Mouse (Mus musculus) embryo, embryonic 11 days (tissue): ENCODE data around the gene Ctf2.

Experiments
- DNase-seq: peaks from one replicate; pipeline ENCODE4 v3.0.0-alpha.2; 2015

Gene Ctf2

DNA sequence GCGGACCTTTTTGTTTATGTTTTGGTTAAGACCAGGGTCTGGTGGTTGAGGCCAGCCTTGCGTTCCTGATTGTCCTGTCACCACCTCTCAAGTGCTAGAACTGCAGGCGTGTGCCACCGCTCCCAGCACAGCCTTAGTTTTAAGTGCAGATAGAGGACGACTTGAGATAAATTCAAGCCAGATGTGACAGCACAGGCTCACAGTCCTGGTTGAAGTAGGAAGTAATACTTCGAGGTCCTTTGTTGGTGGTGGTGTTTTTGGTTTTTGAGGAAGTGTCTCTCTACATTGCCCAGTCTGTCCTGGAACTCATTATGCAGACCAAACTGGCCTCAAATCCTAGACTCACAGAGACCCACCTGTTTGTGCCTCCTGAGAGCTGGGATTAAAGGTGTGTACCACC is 27.8 kb upstream of the Ctf2 start:
- no peak for DNase-seq

DNA sequence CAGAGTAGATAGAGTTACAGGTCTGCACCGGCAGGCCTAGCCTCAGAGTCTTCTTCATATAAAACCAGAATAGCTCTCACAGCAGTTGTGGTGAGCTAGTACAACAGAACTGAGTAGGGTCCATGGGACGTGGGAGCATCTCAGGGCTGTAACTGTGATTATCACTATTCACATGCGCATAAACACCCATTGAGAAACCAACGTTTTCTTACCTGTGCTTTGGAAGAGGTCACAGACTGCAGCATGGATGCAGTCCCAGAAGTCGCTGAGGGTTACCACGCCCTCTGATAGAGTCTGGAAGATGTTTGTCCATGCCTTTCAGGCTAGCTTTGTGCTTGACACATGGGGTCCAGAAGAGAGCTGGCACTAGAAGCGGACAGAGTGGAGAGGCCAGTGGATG is 21.8 kb upstream of the Ctf2 start:
- DNase-seq = no peak

DNA sequence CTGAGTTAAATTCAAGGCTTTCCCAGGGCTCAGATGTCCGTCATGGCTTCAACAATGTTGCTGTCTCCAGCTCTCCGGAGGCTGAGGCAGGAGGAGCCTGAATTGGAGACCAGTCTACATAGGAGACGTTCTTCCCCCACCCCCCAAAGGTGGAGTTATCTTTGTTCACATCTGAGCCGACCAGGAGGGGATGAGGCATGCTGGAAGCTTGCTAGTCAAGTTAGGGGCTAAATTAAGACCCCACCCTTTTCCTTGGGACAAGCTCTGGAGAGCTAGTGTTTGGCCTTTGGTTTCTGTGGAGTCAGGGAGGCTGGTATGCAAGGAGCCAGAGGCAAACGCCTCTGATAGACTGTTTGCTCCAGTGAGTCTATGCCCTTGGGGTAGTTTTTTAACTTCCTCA is 21.2 kb upstream of the Ctf2 start:
- DNase-seq = no peak

DNA sequence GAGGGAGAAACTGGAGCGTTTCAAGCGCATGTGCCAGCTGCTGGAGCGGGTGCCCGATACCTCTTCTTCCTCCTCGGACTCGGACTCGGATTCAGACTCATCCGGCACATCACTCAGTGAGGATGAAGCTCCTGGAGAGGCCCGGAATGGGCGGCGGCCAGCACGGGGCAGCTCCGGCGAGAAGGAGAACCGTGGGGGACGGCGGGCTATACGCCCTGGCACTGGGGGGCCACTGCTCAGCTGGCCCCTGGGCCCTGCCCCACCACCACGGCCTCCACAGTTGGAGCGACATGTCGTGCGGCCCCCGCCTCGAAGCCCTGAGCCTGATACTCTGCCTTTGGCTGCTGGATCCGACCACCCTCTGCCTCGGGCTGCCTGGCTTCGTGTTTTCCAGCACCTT is 20.1 kb upstream of the Ctf2 start:
- no peak for DNase-seq

DNA sequence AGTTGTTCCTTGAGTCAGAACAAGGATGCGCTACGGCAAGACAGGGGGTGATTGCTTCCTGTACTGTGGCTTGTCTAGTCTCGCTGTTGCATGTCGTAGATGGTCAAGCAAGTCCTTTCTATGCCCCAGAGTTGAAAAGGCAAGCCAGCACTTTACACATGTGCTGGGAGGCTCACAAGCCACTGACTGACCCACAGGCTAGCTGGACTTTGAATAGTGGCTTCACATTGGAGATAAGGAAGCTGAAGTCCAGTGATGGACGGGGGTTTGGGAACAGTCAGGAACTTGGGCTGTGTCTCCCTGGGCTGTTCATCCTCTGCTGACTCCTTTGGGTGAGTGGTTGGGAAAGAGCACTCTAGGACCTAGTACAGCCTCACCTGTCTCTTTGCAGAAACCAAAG is 19.7 kb upstream of the Ctf2 start:
- no peak for DNase-seq

DNA sequence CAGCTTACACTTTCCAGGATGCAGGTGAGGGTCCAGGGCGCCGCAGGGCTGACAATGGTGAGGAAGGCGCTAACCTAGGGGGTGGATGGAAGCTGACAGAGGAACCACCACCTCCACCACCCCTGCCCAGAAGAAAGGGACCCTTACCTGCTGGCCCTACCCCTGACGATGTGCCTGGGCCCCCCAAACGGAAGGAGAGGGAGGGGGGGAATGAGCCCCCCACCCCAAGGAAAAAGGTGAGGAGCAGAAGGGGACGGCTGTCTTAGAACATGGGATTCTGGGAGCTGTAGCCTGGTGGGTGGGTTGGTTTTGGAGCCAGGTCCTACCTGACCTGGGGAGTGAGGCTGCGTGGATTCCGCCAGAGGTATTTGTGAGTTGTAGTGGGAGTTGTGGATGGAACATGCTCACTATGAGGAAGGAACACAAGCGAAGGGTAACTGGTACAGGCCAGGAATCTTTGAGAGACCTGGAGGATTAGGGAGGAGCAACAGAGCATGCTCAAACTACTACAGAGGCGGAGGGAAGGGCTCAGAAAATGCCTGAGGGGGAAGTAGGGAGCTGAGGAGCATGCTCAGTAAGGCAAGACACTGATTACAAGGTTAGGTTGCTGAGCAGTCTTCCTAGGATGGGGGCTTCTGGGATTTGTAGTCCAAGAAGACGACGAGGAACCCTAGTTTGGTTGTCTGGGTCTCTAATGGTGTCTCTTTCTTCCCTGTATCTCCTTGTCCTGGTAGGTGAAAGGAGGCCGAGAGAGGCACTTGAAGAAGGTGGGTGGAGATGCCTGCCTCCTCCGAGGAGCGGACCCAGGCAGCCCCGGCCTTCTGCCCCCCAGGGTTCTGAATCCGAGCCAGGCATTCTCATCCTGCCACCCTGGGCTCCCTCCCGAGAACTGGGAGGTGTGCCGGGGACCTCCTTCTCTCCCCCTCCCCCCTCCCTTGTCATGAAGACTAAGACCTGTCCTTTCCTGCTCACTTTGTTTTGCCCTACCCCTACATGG is 18.5 kb upstream of the Ctf2 start:
- no peak for DNase-seq

DNA sequence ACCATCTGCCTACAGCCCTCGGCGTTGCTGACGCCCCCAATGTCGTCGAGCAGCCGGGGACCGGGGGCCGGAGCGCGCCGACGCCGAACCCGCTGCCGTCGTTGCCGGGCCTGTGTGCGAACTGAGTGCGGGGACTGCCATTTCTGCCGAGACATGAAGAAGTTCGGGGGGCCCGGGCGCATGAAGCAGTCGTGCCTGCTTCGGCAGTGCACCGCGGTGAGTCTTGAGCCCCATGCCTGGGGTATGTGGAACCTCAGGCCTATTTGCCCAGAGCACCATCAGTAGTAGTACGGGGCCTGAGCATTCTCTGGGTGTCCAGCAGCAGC is 16.2 kb upstream of the Ctf2 start:
- DNase-seq = no peak

DNA sequence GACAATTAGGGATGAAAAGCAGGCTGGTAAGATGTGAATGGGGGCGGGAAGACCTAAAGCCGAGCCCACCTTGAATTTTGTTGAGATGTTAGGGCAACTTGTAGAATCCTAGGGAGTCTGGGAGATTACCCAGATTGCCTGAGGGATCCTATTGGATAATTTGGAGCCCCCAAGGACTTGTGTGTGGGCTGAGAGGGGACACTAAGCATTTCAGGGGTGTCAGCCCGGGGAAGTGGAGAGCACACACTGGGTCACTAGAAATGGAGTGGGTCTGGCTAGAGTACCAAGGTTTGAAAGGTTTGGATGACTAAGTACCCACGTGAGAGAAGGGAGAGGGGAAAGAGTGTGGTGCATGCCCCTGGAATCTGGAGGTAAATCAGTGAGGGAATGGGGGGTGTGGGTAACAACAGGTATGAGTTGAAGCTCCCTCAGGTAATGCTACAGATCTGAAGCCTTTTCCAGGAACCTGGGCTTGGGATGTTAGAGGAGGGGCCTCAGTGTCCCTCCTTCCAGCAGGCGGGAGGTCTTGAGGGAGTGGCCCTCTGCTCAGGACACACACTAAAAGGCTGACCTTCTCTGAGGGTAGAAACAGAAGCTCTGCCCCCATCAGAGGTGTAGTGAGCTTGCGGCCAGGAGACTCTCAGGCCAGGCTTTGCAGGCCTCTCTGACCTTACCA is 15.7 kb upstream of the Ctf2 start:
- no peak for DNase-seq

DNA sequence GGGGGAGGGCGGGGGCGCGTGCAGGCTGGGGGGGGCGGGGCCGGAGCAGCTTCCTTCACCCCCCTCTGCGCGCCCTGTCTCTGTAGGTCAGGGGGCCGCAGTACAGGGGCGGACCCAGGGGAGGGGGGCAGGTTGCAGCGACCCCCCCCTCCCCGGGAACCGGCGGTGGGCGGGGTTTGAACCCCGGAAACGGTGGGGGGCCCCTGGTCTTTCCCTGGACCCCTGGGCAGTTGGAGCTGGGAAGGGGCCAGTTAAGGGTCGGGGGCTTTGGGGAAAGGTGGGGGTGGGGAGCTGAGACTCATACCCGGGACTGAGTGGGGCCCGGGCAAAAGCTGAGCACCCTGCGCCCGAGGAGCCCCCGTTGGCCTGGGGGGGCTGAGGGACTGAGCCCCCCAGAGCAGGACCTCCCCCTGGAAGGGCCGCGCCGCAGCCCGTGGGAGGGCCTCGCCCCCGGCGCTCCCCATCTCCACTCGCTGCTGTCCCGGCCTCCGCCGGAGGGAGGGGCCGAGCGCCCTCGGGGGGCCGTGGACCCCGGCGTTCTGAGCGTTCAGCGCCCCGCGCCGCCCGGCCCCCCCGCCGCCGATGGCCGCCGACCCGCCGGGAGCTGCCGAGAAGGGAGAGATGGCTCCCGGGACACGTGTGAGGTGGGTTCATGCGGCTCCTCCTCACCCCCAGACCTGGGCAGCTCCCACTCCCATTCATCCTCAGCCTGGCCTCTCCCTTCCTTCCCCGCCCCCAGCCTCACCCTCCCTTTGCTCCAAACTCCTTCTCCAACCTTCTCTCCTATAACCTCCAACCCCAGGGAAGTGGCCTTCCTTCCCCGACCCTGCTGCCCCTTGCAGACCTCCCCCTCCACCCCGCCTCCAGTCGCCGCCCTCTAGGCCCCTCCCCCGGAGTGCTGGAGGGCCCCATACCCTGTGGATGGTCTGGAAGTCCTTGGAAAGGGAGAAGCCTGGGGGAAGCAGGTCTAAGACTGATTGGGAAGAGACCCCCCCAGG is 14.8 kb upstream of the Ctf2 start:
- peak; percentile 80 for DNase-seq

DNA sequence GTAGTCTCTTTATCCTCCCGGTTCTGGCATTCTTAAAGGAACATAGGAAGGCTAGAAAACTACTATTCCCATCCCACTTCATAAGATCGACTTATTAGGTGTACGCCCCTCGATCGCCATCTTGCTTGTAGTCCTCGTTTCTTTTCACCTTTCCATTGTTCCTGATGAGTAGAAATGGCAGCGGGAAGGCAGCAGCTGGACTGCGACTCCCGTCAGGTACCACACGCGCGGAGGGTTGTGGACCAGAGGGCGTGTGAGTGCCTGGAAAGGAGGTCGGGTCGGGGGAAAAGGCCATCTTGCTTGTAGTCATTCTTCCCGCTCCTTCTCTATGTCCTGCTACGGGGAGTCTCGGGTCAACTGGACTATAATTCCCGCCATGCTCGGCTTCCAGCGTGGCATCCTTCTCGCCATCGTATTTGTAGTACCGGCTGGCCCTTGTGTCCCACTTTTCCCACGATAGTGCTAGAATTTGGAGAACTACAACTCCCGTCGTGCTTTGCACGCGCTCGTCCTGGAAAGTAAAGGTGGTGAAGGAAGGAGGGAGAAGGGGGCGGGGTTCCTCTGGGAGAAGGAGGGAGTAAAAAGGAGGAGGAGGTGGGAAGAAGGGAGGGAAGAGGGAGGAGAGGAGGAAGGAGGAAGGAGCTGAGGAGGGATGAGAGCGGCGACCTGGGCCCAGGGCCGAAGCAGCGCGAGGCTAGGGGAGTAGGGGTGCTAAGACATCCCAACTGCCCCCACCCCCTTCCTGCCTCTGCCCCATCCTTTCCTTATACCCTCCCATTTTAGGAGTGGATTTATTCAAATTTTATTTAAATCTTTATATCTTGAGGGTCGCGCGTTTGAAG is 13.9 kb upstream of the Ctf2 start:
- peak; percentile 97 for DNase-seq

DNA sequence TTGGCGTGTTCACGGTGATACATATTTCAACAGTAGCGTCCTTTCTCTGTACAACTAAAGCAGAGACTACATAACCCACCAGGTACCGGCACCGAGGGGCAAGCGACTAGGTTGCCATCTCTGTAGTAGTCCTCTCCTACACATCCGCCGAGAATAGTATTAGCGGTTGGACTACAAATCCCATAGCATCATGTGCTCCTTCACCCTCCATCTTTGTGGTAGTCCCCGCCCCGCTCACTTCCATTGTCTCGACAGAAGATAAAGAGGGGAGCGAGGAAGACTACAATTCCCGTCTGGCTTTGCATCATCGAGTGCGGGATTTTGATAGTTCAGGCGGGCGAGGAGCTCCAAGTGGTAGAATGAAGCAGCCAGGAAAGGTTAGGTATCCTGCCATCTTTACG is 13.3 kb upstream of the Ctf2 start:
- DNase-seq = peak; percentile 97

DNA sequence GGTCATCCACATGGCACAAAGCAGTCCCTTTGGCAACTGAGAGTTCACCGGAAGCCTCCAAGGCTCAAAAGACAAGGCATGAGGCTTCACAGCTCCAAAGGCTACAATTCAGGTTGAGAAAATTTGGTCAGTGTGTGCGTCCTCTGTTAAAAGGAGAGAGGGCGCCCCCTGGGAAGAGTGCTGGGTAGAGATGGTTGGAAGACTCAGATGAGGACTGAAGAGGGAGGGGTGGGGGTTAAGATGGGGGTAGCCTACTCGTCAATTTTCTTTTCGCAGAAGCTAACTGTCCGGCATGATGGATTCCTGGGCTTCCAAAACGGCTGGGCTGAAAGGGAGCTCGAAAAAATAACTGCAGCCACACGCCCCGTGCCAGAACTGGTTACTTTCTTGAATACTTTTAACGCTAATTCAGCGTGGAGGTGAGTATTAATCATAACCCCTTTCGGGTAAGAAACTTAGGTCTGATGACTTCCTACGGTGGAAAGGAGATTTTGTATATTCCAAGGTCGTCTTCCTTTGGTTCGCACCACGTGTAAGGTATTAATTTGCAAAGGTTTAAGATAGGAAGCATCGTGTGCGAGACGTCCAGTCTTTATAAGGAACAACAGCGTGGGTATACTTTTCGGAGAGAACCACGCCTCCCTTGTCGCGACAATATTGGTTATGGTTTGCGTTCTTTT is 12.5 kb upstream of the Ctf2 start, which contains the start of gene Fbxl19:
Fbxl19 (plus strand) TSS at position 178 of the 680 bp plus-strand sequence.
- DNase-seq = peak; percentile 90

DNA sequence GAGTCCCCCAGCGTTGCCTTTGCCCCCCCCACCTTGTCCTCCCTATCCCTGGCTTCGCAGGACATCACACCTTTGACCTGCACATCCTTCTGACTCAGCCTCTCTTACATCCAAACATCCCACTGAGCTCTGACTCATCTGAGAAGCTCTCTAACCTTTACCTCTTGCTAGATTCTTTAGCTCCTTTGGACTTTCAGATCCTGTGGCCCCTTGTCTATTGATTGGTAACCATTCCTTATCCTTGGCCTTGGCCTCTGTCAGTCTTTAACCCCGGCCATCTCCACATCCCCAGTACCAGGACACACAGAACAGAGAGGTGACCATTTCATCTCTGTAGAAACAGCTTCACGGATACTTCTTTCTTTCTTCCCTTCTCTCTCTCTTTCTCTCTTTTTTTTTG is 1.8 kb downstream of the Ctf2 start:
- DNase-seq = no peak

DNA sequence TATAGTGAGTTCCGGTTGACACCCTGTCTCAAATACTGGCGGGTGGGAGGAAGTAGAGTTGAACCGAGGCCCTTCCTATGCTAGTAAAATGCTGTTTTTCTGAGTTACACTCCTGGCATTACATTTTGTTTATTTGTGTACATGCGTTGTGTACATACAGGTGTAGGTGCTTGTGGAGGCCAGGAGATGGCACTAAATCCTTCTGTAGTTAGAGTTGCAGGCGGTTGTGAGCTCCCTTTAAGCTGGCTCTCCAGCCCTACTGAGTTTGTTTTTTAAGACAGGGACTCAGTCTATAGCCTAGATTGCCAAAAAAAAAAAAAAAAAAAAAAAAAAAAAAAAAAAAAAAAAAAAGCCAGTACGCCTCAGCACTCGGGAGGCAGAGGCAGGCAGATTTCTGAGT is 4.1 kb downstream of the Ctf2 start:
- DNase-seq = no peak

DNA sequence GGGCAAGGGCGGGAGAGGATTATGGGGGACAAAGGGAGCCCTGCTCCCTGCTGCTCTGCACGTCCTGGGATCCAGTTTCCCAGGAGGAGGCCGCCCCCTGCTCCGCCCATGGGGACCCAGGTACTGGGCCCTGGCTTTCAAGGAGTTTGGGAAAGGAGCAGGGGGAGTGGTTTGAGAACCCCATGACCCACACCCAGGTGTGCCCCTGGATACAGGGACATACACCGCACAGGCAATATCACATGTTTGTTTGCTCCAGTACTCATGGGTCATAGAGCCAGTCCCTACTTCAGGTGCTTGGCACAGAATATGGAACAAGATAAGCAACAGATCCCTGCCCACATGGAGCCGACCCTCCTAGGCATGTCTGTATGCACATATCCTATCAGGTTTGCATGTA is 6.0 kb downstream of the Ctf2 start:
- no peak for DNase-seq

DNA sequence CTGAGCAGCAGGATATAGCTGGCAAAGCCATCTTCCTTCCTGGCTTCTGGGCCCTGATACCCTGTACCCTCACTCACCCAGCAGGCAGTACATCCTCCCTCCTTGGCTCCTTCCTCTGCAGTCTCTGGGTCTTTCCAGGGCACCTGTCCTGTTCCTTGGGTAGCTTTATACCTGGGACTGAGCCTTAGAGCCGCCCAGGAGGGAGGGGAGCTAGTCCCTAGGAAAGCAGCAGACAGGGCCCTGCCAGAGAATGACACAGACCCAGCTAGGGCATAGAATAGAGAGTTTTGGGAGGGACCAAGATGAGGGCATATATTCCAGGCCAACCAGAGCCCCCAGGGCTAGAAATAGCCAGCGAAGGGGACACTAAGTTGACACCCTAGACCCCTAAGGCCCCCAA is 6.5 kb downstream of the Ctf2 start:
- DNase-seq = no peak

DNA sequence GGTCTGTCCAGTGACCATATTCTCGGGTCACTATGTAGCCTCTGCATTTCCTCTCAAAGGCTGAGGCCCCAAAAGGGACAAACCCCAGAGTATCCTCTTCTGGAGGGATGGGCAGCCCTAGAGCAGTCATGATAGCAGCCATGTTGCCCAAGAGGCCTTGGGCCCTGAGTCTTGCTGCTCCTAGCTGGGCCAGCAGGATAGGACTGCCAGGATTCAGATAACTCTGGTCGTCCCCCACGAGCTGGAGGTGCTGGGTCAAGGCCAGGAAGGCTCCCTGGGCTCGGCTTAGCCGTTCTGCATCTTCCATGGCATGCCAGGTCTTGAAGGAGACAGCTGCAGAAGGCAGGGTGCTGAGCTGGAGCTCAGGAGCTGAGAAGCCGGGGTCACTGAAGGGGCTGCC is 12.7 kb downstream of the Ctf2 start:
- DNase-seq = no peak

DNA sequence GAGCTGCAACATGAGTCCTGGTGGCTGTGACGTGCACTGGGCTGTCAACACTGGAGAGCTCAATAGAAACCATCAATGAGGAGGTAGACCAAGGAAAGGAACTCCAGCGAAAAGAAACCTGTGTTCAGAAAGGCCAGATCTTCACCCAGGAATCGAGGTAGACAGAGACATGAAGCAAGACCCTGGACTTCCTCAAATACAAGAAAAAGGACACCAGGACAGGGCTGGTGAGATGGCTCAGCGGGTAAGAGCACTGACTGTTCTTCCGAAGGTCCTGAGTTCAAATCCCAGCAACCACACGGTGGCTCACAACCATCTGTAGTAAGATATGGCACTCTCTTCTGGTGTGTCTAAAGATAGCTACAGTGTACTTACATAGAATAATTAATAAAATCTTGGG is 13.6 kb downstream of the Ctf2 start:
- no peak for DNase-seq

DNA sequence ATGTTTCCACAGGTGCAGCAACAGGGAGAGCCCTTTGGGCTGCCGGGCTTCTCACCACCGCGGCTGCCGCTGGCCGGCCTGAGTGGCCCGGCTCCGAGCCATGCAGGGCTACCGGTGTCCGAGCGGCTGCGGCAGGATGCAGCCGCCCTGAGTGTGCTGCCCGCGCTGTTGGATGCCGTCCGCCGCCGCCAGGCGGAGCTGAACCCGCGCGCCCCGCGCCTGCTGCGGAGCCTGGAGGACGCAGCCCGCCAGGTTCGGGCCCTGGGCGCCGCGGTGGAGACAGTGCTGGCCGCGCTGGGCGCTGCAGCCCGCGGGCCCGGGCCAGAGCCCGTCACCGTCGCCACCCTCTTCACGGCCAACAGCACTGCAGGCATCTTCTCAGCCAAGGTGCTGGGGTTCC is 15.0 kb downstream of the Ctf2 start:
- DNase-seq = peak; percentile 86

DNA sequence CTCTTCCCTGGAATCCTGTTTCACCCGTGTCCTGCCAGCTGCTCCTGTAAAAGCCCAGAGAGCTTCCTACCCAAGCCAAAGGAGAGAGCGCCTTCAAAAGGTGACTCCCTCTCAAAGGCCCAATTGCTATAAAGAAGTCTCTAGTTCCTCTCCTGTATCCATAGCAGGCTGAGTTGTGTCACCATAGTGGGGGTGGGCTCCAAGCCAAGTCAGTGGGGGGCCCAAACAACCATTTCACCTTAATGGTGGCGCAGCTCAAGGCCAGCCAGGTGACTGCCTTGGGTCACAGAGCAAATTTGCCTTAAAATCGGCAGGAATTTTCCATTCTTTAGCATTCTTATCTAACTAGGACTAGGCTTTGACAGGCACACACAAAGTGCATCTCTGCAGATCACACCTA is 17.1 kb downstream of the Ctf2 start:
- no peak for DNase-seq
